Mouse (Mus musculus) CH12.LX (cell line): ENCODE data around the gene Emp1.

Experiments used
- ETS1 ChIP-seq: conservative IDR thresholded peaks from 2 replicates; pipeline ENCODE4 v1.6.1; 2012; ENCODE audit warnings: low read depth, mild to moderate bottlenecking, inconsistent platforms, low read length, improper control_type of control experiment, moderate library complexity
- MAZ ChIP-seq: IDR thresholded peaks from 2 replicates; pipeline ENCODE4 v1.6.1; 2012; ENCODE audit warnings: low read depth, mild to moderate bottlenecking, inconsistent platforms, low read length, improper control_type of control experiment, moderate library complexity
- POLR2A ChIP-seq: IDR thresholded peaks from 2 replicates; pipeline ENCODE4 v1.6.1; 2011; ENCODE audit warnings: low read depth, mild to moderate bottlenecking, improper control_type of control experiment, low read length
- RCOR1 ChIP-seq: conservative IDR thresholded peaks from 2 replicates; pipeline ENCODE4 v1.6.1; 2012; ENCODE audit warnings: low read depth, mild to moderate bottlenecking, inconsistent platforms, low read length, improper control_type of control experiment
- ZMIZ1 ChIP-seq: IDR thresholded peaks from 2 replicates; pipeline ENCODE4 v1.6.1; 2012; ENCODE audit warnings: low read depth, mild to moderate bottlenecking, inconsistent platforms, low read length, improper control_type of control experiment
- ZNF384 ChIP-seq: IDR thresholded peaks from 2 replicates; pipeline ENCODE4 v1.6.1; 2012; ENCODE audit warnings: low read depth, low read length, improper control_type of control experiment, inconsistent platforms

- TF ChIP-seq POLR2A (no peak), ZNF384 (peak; percentile 36; the same call in 1 of the 2 replicates), ETS1 (no peak), MAZ (no peak), ZMIZ1 (no peak), RCOR1 (no peak)
These were observed 1.8 kb downstream of the Emp1 start for GRCm38 (mm10) chr6:135364041-135364745.
